Mouse (Mus musculus) ovary, postnatal 10 days (tissue): ENCODE data around the gene Smbd1.

Experiments used
- DNase-seq: peaks from one replicate; pipeline ENCODE4 v3.0.0; 2022; ENCODE audit warnings: low spot score

Gene Smbd1

GRCm38 (mm10) chr16:32813362-32813761 lies 3.1 kb upstream of the Smbd1 start:
- DNase-seq: no peak

GRCm38 (mm10) chr16:32812888-32813361 lies 2.6 kb upstream of the Smbd1 start:
- peak; percentile 51 for DNase-seq

GRCm38 (mm10) chr16:32807408-32808185 lies 2.7 kb downstream of the Smbd1 start:
- DNase-seq: no peak

DNA sequence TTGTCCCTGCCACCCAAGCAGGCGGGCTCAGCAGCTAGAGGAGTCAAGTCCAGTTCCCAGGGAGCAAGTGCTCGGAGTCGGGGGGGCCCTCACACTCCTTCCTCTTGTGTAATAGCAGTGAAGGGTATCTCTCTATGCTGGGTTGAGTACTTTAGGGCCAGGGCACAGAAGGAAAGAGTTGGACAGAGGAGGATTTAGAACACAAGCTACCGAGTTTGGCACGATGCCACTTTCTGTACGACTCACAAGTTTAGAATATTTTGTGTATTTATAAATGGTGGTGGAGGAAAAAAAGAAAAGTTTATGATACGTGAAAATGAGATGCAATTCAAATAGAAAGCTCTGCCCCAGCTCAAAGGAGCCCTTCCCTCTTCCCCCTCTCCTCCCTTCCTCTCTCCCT lies 5.1 kb downstream of the Smbd1 start:
- DNase-seq: no peak

- no peak for DNase-seq
Observed at GRCm38 (mm10) chr16:32803901-32804300, 6.4 kb downstream of the Smbd1 start.

GRCm38 (mm10) chr16:32803252-32803853 lies 6.9 kb downstream of the Smbd1 start:
- DNase-seq: peak; percentile 36

DNA sequence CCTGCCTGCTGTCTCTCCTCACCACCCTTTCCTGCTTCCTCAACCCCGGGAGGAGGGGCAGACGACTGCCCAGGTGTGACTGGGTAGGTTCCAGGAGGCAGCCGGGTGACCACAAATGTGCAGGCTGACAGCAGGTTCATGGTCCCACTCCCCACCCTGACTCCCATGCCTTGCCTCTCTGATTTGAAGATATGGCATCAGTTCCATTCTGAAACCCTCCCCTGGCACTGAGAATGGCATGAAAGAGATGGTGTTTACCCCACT lies 12.9 kb downstream of the Smbd1 start, which contains the start of gene Muc20:
TSS of gene Muc20 (minus strand) at position 10 of the 264 bp plus-strand sequence.
- no peak for DNase-seq

GRCm38 (mm10) chr16:32796676-32797425 lies 13.4 kb downstream of the Smbd1 start:
- no peak for DNase-seq

DNA sequence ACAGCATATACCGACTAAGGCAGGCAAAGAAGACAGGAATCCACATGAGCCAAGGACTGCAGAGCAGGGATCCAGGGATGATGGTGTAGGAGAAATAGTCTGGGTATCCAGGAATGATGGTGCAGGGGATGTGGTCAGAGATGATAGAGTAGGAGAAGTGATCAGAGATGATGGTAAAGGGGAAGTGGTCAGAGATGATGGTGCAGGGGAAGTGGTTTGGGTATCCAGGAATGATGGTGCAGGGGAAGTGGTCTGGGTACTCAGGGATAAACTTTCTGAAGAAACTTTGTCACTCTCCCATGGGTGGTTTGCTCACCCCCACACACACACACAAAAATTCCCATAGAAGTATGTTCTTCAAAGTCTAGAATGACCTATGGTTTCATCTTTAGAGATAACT lies 15.1 kb downstream of the Smbd1 start:
- no peak for DNase-seq

DNA sequence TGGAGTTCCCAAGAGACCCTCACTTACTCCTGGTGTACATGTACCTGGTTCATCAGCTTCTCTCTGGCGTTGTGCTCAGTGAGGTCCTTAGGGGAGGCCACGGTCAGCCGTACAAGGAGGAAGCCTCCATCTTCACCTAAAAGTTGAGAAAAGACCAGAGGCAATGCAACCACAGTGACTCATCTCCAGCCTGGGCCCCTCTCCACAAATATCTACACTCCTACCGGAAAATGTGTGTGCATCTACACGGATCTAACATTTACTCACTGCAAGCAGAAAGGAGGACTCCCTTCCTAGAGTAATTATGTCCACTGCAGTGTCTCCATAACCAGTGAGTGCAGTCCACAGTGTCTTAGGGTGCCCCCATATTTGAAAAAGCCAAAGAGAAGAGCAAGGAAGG lies 20.2 kb downstream of the Smbd1 start:
- DNase-seq: no peak

DNA sequence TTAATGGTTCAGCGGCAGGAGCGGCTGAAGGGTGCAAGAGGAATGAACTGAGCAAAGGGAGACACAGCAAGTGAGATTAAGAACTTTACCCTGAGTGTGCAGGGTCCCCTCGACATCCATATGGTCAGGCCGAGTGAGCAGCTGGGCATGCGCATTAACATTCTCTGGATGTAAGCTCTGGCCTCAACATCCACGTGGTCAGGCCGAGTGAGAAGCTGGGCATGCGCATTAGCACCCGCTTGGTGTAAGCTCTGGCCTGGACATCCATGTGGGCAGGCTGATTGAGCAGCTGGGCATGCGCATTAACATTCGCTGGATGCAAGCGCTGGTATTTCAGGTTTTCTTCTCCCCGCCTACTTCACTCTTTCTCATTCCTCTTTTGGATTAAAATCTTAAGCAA lies 25.4 kb downstream of the Smbd1 start:
- DNase-seq: no peak

- no peak for DNase-seq
Observed at GRCm38 (mm10) chr16:32783324-32784062, 26.8 kb downstream of the Smbd1 start.

DNA sequence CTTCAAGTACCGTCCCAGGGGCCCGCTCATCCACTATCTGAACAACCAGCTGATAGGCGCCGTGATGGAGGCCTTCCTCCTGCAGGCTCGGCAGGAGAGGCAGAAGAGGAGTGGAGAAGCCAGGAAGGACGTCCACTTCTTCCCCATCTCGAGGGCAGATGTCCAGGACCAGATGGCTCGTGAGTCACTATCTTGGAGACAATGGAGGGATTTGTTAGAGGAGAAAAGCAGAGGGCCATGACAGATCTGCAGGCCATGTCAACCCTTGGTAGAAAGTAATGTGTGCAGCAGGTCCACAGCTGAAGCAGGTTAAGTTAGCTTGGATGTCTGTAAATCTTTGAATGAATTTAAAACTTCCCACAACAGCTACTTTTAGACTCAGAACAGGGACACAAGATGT lies 31.3 kb downstream of the Smbd1 start:
- DNase-seq: no peak

DNA sequence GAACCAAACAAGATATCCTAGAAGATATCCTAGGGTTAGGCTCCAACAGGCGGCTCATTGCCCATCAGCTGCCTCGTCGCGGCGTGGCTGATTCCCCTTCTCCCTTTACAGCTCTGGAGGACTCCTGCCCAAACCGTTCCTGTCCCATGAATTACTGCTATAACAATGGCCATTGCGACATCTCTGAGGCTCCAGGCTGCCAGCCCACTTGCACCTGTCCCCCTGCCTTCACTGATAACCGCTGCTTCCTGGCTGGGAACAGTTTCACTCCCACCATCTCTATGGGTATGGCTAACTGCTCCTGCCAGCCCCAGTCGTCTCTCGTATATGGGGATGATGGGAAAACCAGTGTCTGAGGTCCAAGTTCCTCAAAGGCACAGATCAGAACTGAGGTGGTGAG lies 33.6 kb downstream of the Smbd1 start:
- no peak for DNase-seq

DNA sequence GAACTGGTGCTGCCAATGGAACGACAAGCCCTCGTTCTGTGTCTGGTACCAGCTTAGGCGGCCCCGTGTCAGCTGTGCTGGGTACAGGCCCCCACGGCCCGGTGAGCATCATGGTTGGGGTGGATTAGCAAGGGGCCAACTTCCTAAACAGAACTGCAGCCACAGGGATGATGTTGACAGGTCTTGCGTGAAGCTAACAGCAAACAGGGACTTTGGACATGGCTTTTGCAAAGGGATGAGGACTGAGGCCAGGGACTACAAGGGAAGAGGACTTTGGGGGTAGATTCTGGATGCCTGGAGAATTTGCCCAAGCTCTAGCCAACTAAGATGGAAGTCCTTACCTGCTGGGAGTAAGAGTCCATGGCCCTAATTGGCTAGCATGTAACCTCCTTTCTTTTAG lies 43.4 kb downstream of the Smbd1 start:
- no peak for DNase-seq

DNA sequence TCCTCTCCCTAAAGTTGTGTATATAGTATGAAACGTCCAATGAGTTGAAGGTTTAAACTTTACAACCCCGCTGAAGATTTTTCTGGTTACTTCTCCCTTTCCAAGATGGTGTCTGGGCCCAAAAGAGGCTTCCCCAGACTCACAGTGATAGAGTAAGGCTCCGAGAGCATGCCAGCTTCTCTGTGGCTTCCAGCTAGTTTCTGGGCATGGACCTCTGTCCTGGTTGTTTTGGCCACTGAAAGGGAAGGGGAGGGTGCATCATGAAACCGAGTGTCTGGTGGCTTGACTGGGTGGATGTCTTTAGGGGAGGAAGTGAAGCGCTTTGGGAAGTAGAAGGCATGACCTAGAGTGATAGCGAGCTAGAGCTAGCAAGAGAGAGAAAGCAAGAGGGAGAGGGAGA lies 45.3 kb downstream of the Smbd1 start:
- no peak for DNase-seq

DNA sequence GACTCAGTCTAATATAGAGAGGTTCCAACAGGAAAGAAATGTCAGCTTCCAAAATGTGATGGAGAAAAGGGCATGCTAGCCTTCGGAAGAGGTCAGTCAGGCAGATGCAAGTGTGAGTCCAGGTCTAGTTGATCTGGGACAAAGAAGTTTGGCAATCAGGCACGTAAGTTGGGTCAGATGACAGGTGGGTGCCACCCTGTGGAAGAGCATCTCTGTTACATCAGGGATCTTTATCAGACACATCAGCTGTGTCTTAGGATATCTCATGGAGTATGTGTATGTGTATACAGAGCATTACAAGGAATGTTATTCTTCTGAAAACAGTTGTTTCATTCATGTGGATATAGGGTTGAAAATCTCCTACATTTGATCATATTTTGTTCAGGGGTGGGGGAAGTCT lies 45.7 kb downstream of the Smbd1 start:
- DNase-seq: no peak
